In genomic region chr9:114851419-114852190, GRCm38 (mm10) we compare ENCODE assay signal across 19 mouse cellular contexts. TPM values are rescaled to one million over a fixed set of nuclear protein-coding genes. Genes with fewer than 3 reads are reported as not detected.
A peak's percentile ranks its signal among the peaks of the same experiment; 100 is the strongest.
DNase-seq lines count a peak whose midpoint lies in the region; ATAC-seq lines count a peak whose summit lies in the region.
"Had no signal": no experiment of that assay in that cellular context is flagged by ENCODE, and none has a peak within 500 bp of the region (broad histone marks: within the 10 kb centered on the region; RNA-seq: fewer than 3 reads in every experiment).

No protein-coding gene starts in this region.

- no peak overlapping the region for H3K9ac ChIP-seq in heart, embryonic 14.5 days (ENCODE audit: low read length)
- no peak overlapping the region for H3K9ac ChIP-seq in heart, embryonic 11.5 days (ENCODE audit: low read depth, low read length)
- no peak overlapping the region for H3K9ac ChIP-seq in hindbrain, embryonic 16.5 days (ENCODE audit: low read depth, low read length)
- H3K9ac ChIP-seq: embryonic facial prominence, embryonic 13.5 days; forebrain, embryonic 13.5 days; midbrain, embryonic 13.5 days had no signal

- peak; percentile 47; the same call in 1 of the 2 replicates for ATAC-seq in heart, embryonic 14.5 days (ENCODE audit: insufficient number of reproducible peaks, insufficient read depth, low FRiP score, low read depth)
- ATAC-seq in heart, embryonic 11.5 days (replicated peaks; ENCODE audit: insufficient number of reproducible peaks, low FRiP score, low TSS enrichment): no peak
- ATAC-seq in megakaryocyte, adult 5-6 weeks (ENCODE audit: poor library complexity, severe bottlenecking): no peak
- no peak for ATAC-seq in hindbrain, embryonic 16.5 days
- ATAC-seq: forebrain, embryonic 13.5 days; midbrain, embryonic 13.5 days had no signal

- H3K4me2 ChIP-seq in heart, embryonic 14.5 days (ENCODE audit: low read length): no peak overlapping the region
- H3K4me2 ChIP-seq in heart, embryonic 11.5 days: no peak overlapping the region
- no peak overlapping the region for H3K4me2 ChIP-seq in hindbrain, embryonic 16.5 days (ENCODE audit: low read length)
- H3K4me2 ChIP-seq: embryonic facial prominence, embryonic 13.5 days; forebrain, embryonic 13.5 days; midbrain, embryonic 13.5 days had no signal

- no peaks in the 10 kb centered on the region for H3K4me1 ChIP-seq in heart, embryonic 14.5 days (ENCODE audit: control insufficient read depth in 2 of 2, insufficient read depth in 2 of 2, low read length in 2 of 2)
- H3K4me1 ChIP-seq in heart, embryonic 11.5 days (ENCODE audit: control insufficient read depth, insufficient read depth, low read length): no peaks in the 10 kb centered on the region
- peaks cover 14% of the 10 kb centered on the region for H3K4me1 ChIP-seq in megakaryocyte, embryonic 14.5 days
- no peaks in the 10 kb centered on the region for H3K4me1 ChIP-seq in hindbrain, embryonic 16.5 days (ENCODE audit: control insufficient read depth, insufficient read depth, low read depth, low read length)
- H3K4me1 ChIP-seq: embryonic facial prominence, embryonic 13.5 days; midbrain, embryonic 13.5 days had no signal

- H3K27me3 ChIP-seq in heart, embryonic 14.5 days (ENCODE audit: control insufficient read depth, insufficient read depth, low read length): no peaks in the 10 kb centered on the region; the same call in 1 of the 2 replicates
- H3K27me3 ChIP-seq in heart, embryonic 11.5 days (ENCODE audit: control insufficient read depth, insufficient read depth, low read length): peaks cover 3% of the 10 kb centered on the region; the same call in 1 of the 2 replicates
- H3K27me3 ChIP-seq in megakaryocyte, embryonic 14.5 days (replicated peaks): peaks cover 25% of the 10 kb centered on the region
- no peaks in the 10 kb centered on the region for H3K27me3 ChIP-seq in hindbrain, embryonic 16.5 days (replicated peaks; ENCODE audit: control insufficient read depth, insufficient read depth, low read length)
- H3K27me3 ChIP-seq: embryonic facial prominence, embryonic 13.5 days; forebrain, embryonic 13.5 days; midbrain, embryonic 13.5 days had no signal

- no peak overlapping the region for H3K4me3 ChIP-seq in heart, embryonic 14.5 days (ENCODE audit: control insufficient read depth in 1 of 2, insufficient read depth in 1 of 2, low read depth in 1 of 2, low read length in 2 of 2)
- H3K4me3 ChIP-seq in heart, embryonic 11.5 days (ENCODE audit: low read depth, low read length): no peak overlapping the region
- H3K4me3 ChIP-seq in megakaryocyte, embryonic 14.5 days (replicated peaks): peak overlapping the region; percentile 80
- H3K4me3 ChIP-seq in hindbrain, embryonic 16.5 days (ENCODE audit: low read length): no peak overlapping the region
- H3K4me3 ChIP-seq: embryonic facial prominence, embryonic 13.5 days; forebrain, embryonic 13.5 days; midbrain, embryonic 13.5 days had no signal

- H3K9me3 ChIP-seq in heart, embryonic 14.5 days (ENCODE audit: control insufficient read depth, low read length): no peaks in the 10 kb centered on the region
- no peaks in the 10 kb centered on the region for H3K9me3 ChIP-seq in heart, embryonic 11.5 days (replicated peaks; ENCODE audit: control insufficient read depth, low read length)
- H3K9me3 ChIP-seq in megakaryocyte, embryonic 14.5 days: no peaks in the 10 kb centered on the region
- no peaks in the 10 kb centered on the region for H3K9me3 ChIP-seq in hindbrain, embryonic 16.5 days (ENCODE audit: control insufficient read depth, low read length)
- H3K9me3 ChIP-seq: embryonic facial prominence, embryonic 13.5 days; forebrain, embryonic 13.5 days; midbrain, embryonic 13.5 days had no signal

- WGBS in heart, embryonic 14.5 days: 54% methylated on average over 8 of the region's 8 CpGs
- 47% methylated on average over 8 of the region's 8 CpGs for WGBS in heart, embryonic 11.5 days (ENCODE audit: insufficient replicate concordance)
- 80% methylated on average over 8 of the region's 8 CpGs for WGBS in hindbrain, embryonic 16.5 days

- H3K36me3 ChIP-seq in heart, embryonic 14.5 days (ENCODE audit: control insufficient read depth, insufficient read depth, low read length): no peaks in the 10 kb centered on the region
- H3K36me3 ChIP-seq in heart, embryonic 11.5 days (ENCODE audit: control insufficient read depth, insufficient read depth, low read length): no peaks in the 10 kb centered on the region
- H3K36me3 ChIP-seq in megakaryocyte, embryonic 14.5 days (replicated peaks; ENCODE audit: low read length): no peaks in the 10 kb centered on the region
- H3K36me3 ChIP-seq in hindbrain, embryonic 16.5 days (ENCODE audit: control insufficient read depth, insufficient read depth, low read length): no peaks in the 10 kb centered on the region
- H3K36me3 ChIP-seq: embryonic facial prominence, embryonic 13.5 days; G1E; midbrain, embryonic 13.5 days had no signal

- no peak overlapping the region for H3K27ac ChIP-seq in heart, embryonic 14.5 days (replicated peaks in 1 of 2; ENCODE audit: control insufficient read depth in 1 of 2, insufficient read depth in 1 of 2, low read depth in 2 of 2, low read length in 2 of 2)
- no peak overlapping the region for H3K27ac ChIP-seq in heart, embryonic 11.5 days (ENCODE audit: low read depth, low read length)
- H3K27ac ChIP-seq in hindbrain, embryonic 16.5 days (ENCODE audit: low read depth, low read length): no peak overlapping the region
- H3K27ac ChIP-seq: embryonic facial prominence, embryonic 13.5 days; forebrain, embryonic 13.5 days; kidney, postnatal 0 days; midbrain, embryonic 13.5 days had no signal

- DNase-seq in lung, postnatal 14 days: peak; percentile 28
- no peak for DNase-seq in neural tube, embryonic 10.5 days (ENCODE audit: extremely low spot score, low spot score)
- no peak for DNase-seq in gastrocnemius, postnatal 10 days
- DNase-seq: cerebellum, postnatal 36 days; heart, postnatal 14 days; retina, postnatal 1 day; spleen, adult 18-20 months; thymus, adult 18-20 months had no signal

RNA-seq across cellular contexts. Expression of gene Cmtm8, which starts 7.6 kb away (rescaled TPM):
- polyA plus RNA-seq in heart, embryonic 14.5 days (2014; fragmentation: Nextera tagmentation; extraction: Ambion mirVana): 14.9 and 15.1 TPM in 2 replicates
- polyA plus RNA-seq in heart, embryonic 11.5 days (2014; fragmentation: Nextera tagmentation; extraction: Ambion mirVana): 14.4 and 16.2 TPM in 2 replicates
- 3.0 TPM in 1 of 2 replicates, not detected in the other for polyA plus RNA-seq in megakaryocyte, embryonic 14.5 days (2012; ENCODE audit: insufficient read depth, low replicate concordance)
- 1.0 and 1.5 TPM in 2 replicates for total RNA-seq in megakaryocyte, adult 5-6 weeks (2015)
- total RNA-seq in megakaryocyte, adult 5-6 weeks (2017): 0.37 and 1.1 TPM in 2 replicates
- polyA plus RNA-seq in hindbrain, embryonic 16.5 days (2015; fragmentation: Nextera tagmentation; extraction: Ambion mirVana): 6.8 and 10.3 TPM in 2 replicates
- 1 to 10 TPM; 3.1 to 4.3 TPM for total RNA-seq in gastrocnemius, postnatal 10 days (2021)
- polyA plus RNA-seq: C2C12, G1E had no signal
